Mouse (Mus musculus): ENCODE results near the gene Trim47. TPM values are rescaled to one million over a fixed set of nuclear protein-coding genes. Genes with fewer than 3 reads are reported as not detected.

Gene Trim47
- 36.2 and 37.8 TPM in 2 replicates for polyA plus RNA-seq (2012; rRNA removed; ENCODE audit: low replicate concordance)

DNA sequence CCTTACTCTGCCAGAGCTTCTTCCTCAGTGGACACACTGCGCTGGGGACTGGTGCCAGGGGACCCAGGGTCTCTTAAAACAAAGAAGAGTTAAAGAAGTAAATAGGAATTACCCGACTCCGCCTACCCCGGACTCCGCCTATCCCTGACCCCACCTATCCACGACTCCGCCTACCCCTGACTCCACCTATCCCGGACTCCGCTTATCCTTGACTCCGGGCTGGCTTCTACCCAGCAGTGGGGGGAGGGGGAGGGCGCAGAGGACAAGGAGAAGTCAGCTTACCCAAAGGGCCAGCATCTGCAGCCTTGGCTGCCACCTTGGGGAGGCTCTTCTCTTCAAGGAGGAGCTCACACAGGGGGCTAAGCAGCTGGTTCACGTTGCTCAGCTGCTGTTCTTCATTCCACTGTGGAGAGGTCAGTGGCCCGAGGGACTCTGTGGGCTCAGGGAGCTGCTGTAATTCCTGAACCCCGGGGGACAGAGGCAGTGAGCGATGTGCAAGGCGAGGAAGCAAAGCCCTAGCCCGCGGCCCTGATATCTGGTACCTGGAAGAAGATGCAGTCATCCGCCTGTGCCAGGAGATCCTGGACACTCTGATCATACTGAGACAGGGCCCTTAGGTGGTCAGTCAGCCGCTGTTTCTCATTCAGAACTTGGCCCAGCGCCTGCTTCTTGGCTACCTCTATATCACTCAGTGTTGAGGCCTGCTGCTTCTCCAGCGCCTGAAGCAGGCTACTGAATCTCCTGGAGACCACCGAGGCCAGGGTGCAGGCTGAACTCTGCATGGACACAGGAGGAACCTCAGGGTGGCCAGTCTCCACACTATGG, at the start of gene Trim47:
Gene Trim47, minus strand, starts transcription at position 55 of the 825 bp plus-strand sequence.

DNA sequence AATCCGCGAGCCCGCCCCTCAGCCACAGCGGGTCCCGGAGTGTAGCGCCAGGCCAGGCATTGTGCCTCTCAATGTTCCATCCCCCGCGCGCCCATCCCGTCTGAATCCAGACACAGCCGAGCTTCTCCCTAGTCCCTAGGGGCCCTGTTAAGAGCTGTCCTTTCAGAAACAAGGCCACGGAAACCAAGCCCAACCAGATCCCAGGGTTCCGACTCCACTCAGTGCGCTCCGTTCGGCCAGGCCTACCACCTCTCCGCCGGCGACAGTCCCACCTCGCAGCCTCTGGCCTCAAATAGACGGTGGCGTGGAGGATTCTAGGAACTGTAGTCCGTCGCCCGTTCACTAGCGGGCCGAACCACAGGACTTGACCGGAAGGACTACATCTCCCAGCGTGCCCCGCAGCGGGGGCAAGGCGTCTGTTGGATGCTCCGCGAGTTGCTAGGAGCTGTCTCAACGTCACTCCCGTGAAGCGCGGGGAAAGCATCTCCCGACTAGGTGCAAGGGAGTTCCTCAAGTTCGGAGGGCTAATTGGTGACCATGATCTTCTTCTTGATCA, 41.0 kb upstream of the Trim47 start, which contains the start of gene Fbf1:
Gene Fbf1, minus strand, starts transcription at position 283 of the 556 bp plus-strand sequence.

DNA sequence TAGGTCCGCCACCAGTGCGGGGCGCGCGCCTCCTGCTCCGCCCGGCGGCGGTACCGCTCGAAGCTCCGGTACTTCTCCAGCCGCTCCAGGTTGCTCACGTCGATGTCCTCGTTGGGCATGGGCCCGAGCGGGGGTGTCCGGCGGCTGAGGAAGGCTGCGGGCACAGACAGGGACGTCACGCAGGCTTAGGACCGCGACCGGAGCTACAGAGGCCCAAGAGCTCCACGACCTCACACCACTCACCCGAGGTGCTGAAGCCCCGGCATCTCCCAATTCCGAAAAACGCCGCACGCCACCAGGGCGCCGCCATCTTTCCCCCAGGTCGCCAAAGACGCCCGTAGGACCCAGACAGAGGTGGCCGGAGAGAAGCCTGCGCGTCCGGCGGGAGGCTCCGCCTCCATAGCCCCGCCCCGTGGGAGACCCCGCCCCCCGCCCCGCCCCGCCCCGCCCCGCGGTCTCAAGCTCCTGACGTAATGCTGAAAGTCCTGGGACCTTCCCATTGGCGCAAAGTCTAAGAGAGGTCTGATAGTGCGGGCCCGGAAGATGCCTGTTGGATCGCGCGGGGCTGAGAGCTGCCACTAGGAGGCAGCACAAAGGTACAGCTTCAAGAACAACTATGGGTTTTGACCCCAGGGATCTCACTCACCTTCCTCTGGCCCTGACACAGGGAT, 11.6 kb upstream of the Trim47 start, which contains the start of gene Mrpl38:
Gene Mrpl38, minus strand, starts transcription at position 401 of the 671 bp plus-strand sequence.

DNA sequence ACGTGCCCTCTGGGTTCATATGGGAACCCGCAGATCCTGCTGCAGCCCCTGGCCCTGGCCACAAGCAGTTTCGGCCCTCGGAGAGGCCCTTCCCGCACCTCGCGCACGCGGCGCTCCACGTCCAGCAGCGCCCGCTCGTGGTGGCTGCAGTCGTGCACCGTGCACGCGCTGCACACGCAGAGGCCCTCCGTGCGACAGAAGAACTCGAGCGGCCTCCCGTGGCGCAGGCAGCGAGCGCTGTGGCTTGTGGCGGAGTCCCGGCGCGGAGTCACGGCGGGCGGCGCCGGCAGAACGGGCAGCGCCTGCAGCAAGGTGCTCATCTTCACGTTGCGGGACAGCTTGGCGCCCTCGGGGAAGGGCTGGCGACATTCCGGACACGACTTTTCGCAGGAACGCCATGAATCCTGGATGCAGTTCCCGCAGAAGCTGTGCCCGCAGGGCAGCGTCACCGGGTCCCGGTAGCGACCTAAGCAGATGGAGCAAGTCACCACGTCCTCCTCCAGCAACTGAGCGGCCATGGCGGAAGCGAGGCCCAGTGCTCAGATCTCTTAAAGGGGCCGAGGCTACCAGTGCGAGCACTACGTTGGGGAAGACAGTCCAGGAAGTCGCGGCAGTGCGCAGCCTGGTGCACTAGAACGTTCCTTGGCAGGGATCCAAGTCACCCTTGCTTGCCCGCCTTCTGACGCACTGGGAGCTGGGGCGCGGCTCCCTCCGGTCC, 3.6 kb upstream of the Trim47 start, which contains the start of gene Trim65:
Gene Trim65, minus strand, starts transcription at position 641 of the 718 bp plus-strand sequence.

DNA sequence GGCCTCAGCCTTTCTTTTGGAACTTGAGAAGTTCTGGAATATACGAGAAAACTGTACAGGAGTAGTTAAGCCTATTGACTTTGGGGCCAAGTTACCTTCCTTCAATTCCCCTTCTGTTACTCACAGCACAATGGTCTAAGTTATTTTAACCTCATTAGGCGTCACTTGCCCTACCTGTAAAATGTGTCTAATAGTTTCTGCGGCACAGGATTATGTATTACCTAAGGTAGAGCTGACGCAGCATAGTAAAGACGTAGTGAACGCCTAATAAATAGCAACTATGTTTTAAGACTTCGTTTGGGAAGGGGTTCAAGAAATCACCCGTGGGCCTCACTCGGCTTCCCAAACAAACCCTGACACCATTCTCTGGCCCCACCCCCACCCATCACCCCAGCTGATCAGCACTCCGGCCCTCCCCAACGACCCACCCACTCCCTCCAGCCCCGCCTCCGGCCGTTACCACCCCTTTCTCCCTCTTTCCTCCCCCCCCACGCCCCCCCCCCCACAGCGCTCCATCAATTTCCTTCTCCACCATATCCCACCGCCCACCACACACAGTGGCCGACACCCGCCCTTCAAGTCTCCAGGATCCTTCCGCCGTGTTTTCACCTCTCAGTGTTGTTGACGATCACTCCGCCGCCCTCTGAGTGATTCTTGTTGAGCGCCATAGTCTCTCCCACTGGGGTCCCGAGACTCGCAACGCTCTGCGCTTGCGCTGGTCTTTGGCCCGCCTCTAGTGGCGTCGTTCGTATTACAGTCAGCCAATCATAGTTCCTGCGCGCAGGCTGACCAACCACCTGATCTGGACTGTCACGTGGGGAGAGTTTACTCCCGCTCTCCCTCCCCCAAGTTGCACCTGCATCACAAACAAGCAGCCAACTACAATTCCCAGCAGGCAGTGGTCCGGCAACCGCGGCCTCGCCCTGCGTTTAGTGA, 40.5 kb downstream of the Trim47 start, which contains the start of gene Wbp2:
Gene Wbp2, minus strand, starts transcription at position 738 of the 936 bp plus-strand sequence.

DNA sequence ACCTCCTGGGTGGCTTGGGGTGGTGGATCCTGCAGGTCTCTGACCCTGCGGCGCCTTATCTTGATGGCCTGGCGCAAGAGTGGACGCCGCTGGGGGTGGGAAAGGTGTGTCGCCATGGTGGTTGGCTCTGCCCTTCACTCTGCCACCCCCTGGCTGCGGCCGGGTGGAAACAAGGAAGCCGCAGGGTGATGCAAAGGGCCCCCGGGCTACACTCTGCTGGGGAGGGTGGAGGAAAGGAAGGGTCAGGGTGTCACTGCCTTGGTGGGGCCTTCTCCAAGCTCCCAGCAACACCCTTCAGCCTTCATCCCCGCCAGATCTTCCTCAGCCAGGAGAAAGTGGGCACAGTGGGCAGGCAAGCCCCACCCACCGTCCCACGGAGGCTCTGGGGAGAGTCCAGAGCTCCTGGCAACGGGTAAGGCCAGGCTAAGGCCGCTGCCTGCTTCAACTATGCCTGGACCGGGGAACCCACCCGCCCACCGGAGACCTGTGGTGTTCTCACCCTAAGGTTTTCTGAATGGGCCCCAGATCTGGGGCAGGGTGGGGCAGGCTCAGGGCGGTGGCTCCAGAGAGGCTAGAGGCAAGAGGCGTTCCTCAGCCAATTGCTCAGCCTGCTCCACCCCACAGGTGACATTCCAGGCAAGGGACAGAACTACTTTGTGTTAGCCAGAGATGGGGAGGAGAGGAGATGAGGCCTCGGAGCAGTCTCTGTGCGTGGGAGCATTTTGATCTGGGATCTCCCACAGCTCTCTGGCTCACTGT, 49.4 kb downstream of the Trim47 start, which contains the start of gene Unc13d:
Gene Unc13d, minus strand, starts transcription at position 516 of the 759 bp plus-strand sequence.

Other genes starting within 250 kb of the Trim47 start
- 0.71 and 1.8 TPM in 2 replicates for gene Smim5, start 227.2 kb downstream of the Trim47 start, polyA plus RNA-seq (2012; rRNA removed; ENCODE audit: low replicate concordance)
- 6.3 and 7.1 TPM in 2 replicates for gene Smim6, start 215.2 kb downstream of the Trim47 start, polyA plus RNA-seq (2012; rRNA removed; ENCODE audit: low replicate concordance)
- 20.5 and 22.2 TPM in 2 replicates for gene Sap30bp, start 193.9 kb downstream of the Trim47 start, polyA plus RNA-seq (2012; rRNA removed; ENCODE audit: low replicate concordance)
- 11.2 and 15.0 TPM in 2 replicates for gene Recql5, start 193.7 kb downstream of the Trim47 start, polyA plus RNA-seq (2012; rRNA removed; ENCODE audit: low replicate concordance)
- gene Itgb4, start 152.5 kb downstream of the Trim47 start, polyA plus RNA-seq (2012; rRNA removed; ENCODE audit: low replicate concordance): 58.5 and 81.0 TPM in 2 replicates
- gene Galk1, start 114.5 kb downstream of the Trim47 start, polyA plus RNA-seq (2012; rRNA removed; ENCODE audit: low replicate concordance): 75.5 and 95.6 TPM in 2 replicates
- gene H3f3b, start 99.2 kb downstream of the Trim47 start, polyA plus RNA-seq (2012; rRNA removed; ENCODE audit: low replicate concordance): 118 and 156 TPM in 2 replicates
- gene Unk, start 96.9 kb downstream of the Trim47 start, polyA plus RNA-seq (2012; rRNA removed; ENCODE audit: low replicate concordance): 16.6 and 27.4 TPM in 2 replicates
- gene Unc13d, start 49.2 kb downstream of the Trim47 start, polyA plus RNA-seq (2012; rRNA removed; ENCODE audit: low replicate concordance): 5.5 and 11.2 TPM in 2 replicates
- 285 and 420 TPM in 2 replicates for gene Wbp2, start 40.2 kb downstream of the Trim47 start, polyA plus RNA-seq (2012; rRNA removed; ENCODE audit: low replicate concordance)
- gene Trim65, start 3.9 kb upstream of the Trim47 start, polyA plus RNA-seq (2012; rRNA removed; ENCODE audit: low replicate concordance): 10.0 and 11.2 TPM in 2 replicates
- gene Mrpl38, start 11.7 kb upstream of the Trim47 start, polyA plus RNA-seq (2012; rRNA removed; ENCODE audit: low replicate concordance): 57.3 and 106 TPM in 2 replicates
- 4.7 and 8.8 TPM in 2 replicates for gene Fbf1, start 41.0 kb upstream of the Trim47 start, polyA plus RNA-seq (2012; rRNA removed; ENCODE audit: low replicate concordance)
- gene Ten1, start 71.6 kb upstream of the Trim47 start, polyA plus RNA-seq (2012; rRNA removed; ENCODE audit: low replicate concordance): 19.6 and 27.1 TPM in 2 replicates
- 87.1 and 95.2 TPM in 2 replicates for gene Acox1, start 71.8 kb upstream of the Trim47 start, polyA plus RNA-seq (2012; rRNA removed; ENCODE audit: low replicate concordance)
- 5.0 and 6.3 TPM in 2 replicates for gene Evpl, start 110.9 kb upstream of the Trim47 start, polyA plus RNA-seq (2012; rRNA removed; ENCODE audit: low replicate concordance)
- gene Srp68, start 147.0 kb upstream of the Trim47 start, polyA plus RNA-seq (2012; rRNA removed; ENCODE audit: low replicate concordance): 26.5 and 29.7 TPM in 2 replicates
- gene Galr2, start 153.7 kb upstream of the Trim47 start, polyA plus RNA-seq (2012; rRNA removed; ENCODE audit: low replicate concordance): 4.7 and 14.9 TPM in 2 replicates
- 12.6 and 16.3 TPM in 2 replicates for gene Exoc7, start 180.0 kb upstream of the Trim47 start, polyA plus RNA-seq (2012; rRNA removed; ENCODE audit: low replicate concordance)
- gene Foxj1, start 208.2 kb upstream of the Trim47 start, polyA plus RNA-seq (2012; rRNA removed; ENCODE audit: low replicate concordance): 0.15 and 0.22 TPM in 2 replicates